Mouse (Mus musculus) liver (tissue): ENCODE data around the gene Tufm.
A peak's percentile ranks its signal among the peaks of the same experiment; 100 is the strongest.

ENCODE experiments used
- DNase-seq: peaks from one replicate; pipeline ENCODE4 v3.0.0-alpha.2; 2020; ENCODE audit warnings: mixed read lengths

The Tufm gene

GRCm38 (mm10) chr7:126487052-126487483 lies at the start of gene Tufm:
Gene Tufm, plus strand, starts transcription at chr7:126487361.
- peak; percentile 91 for DNase-seq

GRCm38 (mm10) chr7:126440134-126440533 lies 47.0 kb upstream of the Tufm start:
- no peak for DNase-seq

GRCm38 (mm10) chr7:126443997-126444396 lies 43.2 kb upstream of the Tufm start:
- no peak for DNase-seq

- DNase-seq = no peak
Observed at GRCm38 (mm10) chr7:126444536-126444935, 42.6 kb upstream of the Tufm start.

GRCm38 (mm10) chr7:126445104-126445815 lies 41.9 kb upstream of the Tufm start:
- no peak for DNase-seq

- DNase-seq = no peak
Observed at GRCm38 (mm10) chr7:126446217-126446616, 40.9 kb upstream of the Tufm start.

GRCm38 (mm10) chr7:126448481-126448880 lies 38.7 kb upstream of the Tufm start:
- DNase-seq = no peak

- no peak for DNase-seq
Observed at GRCm38 (mm10) chr7:126449991-126450390, 37.2 kb upstream of the Tufm start.

- no peak for DNase-seq
Observed at GRCm38 (mm10) chr7:126450641-126451040, 36.5 kb upstream of the Tufm start.

- DNase-seq = no peak
Observed at GRCm38 (mm10) chr7:126452244-126452643, 34.9 kb upstream of the Tufm start.

GRCm38 (mm10) chr7:126453861-126454260 lies 33.3 kb upstream of the Tufm start:
- DNase-seq = no peak

- no peak for DNase-seq
Observed at GRCm38 (mm10) chr7:126455242-126455641, 31.9 kb upstream of the Tufm start.

GRCm38 (mm10) chr7:126456382-126457266 lies 30.5 kb upstream of the Tufm start:
- no peak for DNase-seq

GRCm38 (mm10) chr7:126458225-126458624 lies 28.9 kb upstream of the Tufm start:
- no peak for DNase-seq

- DNase-seq = no peak
Observed at GRCm38 (mm10) chr7:126458844-126459618, 28.1 kb upstream of the Tufm start.

GRCm38 (mm10) chr7:126460623-126461399 lies 26.4 kb upstream of the Tufm start:
- DNase-seq = no peak

GRCm38 (mm10) chr7:126461626-126462025 lies 25.5 kb upstream of the Tufm start:
- no peak for DNase-seq

- no peak for DNase-seq
Observed at GRCm38 (mm10) chr7:126463004-126463403, 24.2 kb upstream of the Tufm start, which contains the start of gene Atp2a1. Gene Atp2a1, minus strand, starts transcription at chr7:126463108.

- no peak for DNase-seq
Observed at GRCm38 (mm10) chr7:126463547-126463946, 23.6 kb upstream of the Tufm start.

- DNase-seq = peak; percentile 47
Observed at GRCm38 (mm10) chr7:126464121-126464520, 23.0 kb upstream of the Tufm start.

- no peak for DNase-seq
Observed at GRCm38 (mm10) chr7:126464836-126465235, 22.3 kb upstream of the Tufm start.
